Mouse (Mus musculus) cortical plate, adult 2 months (tissue): ENCODE data around the gene Gm49388. TPM values are rescaled to one million over a fixed set of nuclear protein-coding genes. Genes with fewer than 3 reads are reported as not detected.
"Not testable (repeated sequence)": the region's sequence is repeated elsewhere in the genome, so short reads cannot be mapped to it uniquely, and the experiment has no call there.

Experiments
- H3K27ac ChIP-seq: fragments of 200-500 bp; 2 replicates; pipeline ENCODE4 v1.5.1; 2012; ENCODE audit warnings: low read length, control low read depth, inconsistent platforms; ENCODE audit not compliant: insufficient read depth
- H3K4me1 ChIP-seq: fragments of 200-500 bp; 2 replicates; pipeline ENCODE4 v1.6.1; 2011; ENCODE audit warnings: low read length; ENCODE audit not compliant: control insufficient read depth, insufficient read depth
- H3K4me3 ChIP-seq: fragments of 200-500 bp; 2 replicates; pipeline ENCODE4 v1.5.1; 2011; ENCODE audit warnings: mild to moderate bottlenecking, low read length, control low read depth; ENCODE audit not compliant: insufficient read depth
- CTCF ChIP-seq: fragments of 200-500 bp; IDR thresholded peaks from 2 replicates; pipeline ENCODE4 v1.5.1; 2011; ENCODE audit warnings: mild to moderate bottlenecking, control low read depth, low read length; ENCODE audit not compliant: insufficient read depth; ENCODE audit errors: extremely low read depth
- POLR2A ChIP-seq: fragments of 200-500 bp; IDR thresholded peaks from 2 replicates; pipeline ENCODE4 v1.6.1; 2011; ENCODE audit warnings: mild to moderate bottlenecking, low read length, control low read depth; ENCODE audit not compliant: insufficient read depth; ENCODE audit errors: extremely low read depth
- polyA plus RNA-seq: library from polyadenylated mRNA; depleted of rRNA; stranded (reverse); fragments of >200 nt; gene quantifications from 2 replicates; pipeline ENCODE4 v1.2.3, GENCODE M21; 2012

Gm49388 gene
- polyA plus RNA-seq, 1 experiment = not detected

DNA sequence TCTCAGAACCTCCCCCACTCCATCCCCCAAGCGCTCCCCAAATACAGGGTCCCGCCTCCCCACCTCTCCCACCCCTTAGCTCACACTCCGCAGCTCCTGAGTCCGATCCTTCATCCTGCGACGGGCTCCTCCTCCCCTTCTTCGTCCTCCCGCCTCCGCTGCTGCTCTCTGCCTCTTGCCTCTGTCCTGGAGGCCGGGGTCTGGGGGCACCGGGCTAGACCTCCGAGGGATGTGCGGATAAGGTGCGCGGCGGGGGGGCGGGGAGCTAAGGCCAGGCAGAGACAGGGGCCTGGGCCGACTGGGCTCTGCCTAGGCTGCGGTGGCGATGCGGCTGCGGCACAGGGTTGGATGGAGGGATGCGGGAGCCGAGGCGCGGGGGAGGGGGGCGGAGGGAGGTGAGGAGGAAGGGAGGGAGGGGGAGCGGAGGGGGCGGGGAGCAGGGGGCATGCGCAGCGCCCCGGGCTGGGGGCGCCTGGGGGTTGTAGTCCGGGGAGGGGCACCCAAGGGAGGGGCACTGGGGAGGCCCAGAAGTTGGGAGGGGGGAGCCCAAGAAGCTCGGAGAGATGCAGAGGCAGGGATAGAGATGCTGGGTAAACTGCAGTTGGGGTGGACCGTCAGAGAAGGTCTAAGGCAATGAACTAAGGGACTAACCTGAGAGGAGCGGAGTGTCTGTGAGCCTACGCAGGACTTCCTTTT lies 38.9 kb downstream of the Gm49388 start, which contains the start of the genes Stx4a and Stx1b:
Gene Stx4a, plus strand, starts transcription at position 119 of the 696 bp plus-strand sequence.
Gene Stx1b, minus strand, starts transcription at position 374 of the 696 bp plus-strand sequence.
- H3K4me3 ChIP-seq = peak within 1 kb of the TSS; percentile 96
- no peaks in the 10 kb centered on the region for H3K4me1 ChIP-seq
- TF ChIP-seq CTCF (no peak), POLR2A (peak; percentile 33; the same call in 1 of the 2 replicates)
- H3K27ac ChIP-seq = peak within 1 kb of the TSS; percentile 79

DNA sequence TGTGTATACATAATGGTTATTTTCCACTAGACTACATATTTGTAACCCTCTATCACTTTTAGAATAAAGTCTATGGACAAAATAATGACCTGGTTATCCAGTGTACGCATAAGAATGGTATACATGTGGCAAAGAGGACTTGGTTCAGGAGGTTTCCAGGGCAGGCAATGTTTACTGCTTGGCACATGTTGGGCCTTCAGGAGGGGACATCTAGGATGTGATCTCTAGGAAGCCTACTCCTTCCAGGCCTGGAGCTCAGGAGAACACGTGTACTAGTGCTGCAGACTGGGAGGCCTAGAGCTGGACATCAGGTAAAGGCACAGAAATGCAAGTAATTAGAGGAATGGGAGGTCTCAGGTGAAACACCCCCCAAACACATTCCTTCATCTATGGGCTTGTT lies 50.1 kb downstream of the Gm49388 start:
- TF ChIP-seq CTCF (no peak), POLR2A (no peak)
- no peaks in the 10 kb centered on the region for H3K4me1 ChIP-seq

DNA sequence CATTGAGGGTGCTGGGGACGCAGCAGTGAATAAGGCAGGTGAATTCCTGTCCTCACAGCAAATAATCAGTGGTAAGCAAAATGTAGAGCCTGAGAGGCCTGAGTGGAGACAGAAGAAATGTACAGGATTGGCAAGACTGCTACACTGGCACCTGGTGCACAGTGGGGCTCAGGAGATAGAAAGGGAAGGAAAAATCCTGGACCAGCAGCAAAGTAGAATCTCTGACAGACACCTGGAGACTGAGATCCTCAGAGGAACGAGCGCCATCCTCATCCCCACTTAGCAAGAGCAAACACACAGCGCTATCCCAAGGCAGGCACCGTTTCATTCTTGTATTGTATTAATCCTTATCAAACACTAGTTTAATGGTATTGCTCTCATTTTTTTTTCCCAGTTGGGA lies 52.1 kb downstream of the Gm49388 start:
- Histone ChIP-seq H3K27ac (no peak overlapping the region), H3K4me3 (no peak overlapping the region), H3K4me1 (no peaks in the 10 kb centered on the region)
- TF ChIP-seq CTCF (no peak), POLR2A (no peak)

More for the DNA sequence above, 50.1 kb downstream of the Gm49388 start:
- Histone ChIP-seq H3K27ac (no peak overlapping the region), H3K4me3 (no peak overlapping the region)

DNA sequence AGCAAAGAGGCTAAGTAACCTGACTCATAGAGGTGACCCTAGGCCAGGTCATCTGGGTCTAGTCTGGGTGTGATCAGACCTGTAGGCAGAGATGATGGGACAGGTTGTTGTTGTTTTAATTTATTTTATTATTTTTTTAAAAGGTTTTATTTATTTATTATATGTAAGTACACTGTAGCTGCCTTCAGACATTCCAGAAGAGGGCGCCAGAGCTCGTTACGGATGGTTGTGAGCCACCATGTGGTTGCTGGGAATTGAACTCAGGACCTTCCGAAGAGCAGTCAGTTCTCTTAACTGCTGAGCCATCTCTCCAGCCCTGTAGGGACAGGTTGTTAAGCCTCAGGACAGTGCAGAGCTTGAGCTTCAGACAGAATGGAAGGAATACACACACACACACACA lies 52.5 kb downstream of the Gm49388 start:
- not testable (repeated sequence) for H3K4me1 ChIP-seq, H3K27ac ChIP-seq, H3K4me3 ChIP-seq

DNA sequence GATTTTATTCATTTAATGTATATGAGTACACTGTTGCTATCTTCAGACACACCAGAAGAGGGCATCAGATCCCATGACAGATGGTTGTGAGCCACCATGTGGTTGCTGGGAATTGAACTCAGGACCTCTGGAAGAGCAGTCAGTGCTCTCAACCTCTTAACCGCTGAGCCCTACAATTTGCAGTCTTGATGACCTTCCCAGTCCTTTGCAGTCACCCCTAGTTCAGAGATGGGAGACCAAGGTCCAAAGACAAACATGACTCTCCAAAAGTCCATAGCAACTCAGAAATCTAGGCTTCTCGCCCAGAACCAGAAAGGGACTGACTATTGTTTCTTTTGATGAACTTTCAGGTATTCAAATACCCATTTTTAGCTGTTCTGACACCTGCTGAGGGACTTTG lies 54.6 kb downstream of the Gm49388 start:
- H3K4me3 ChIP-seq, H3K27ac ChIP-seq, H3K4me1 ChIP-seq: not testable (repeated sequence)

DNA sequence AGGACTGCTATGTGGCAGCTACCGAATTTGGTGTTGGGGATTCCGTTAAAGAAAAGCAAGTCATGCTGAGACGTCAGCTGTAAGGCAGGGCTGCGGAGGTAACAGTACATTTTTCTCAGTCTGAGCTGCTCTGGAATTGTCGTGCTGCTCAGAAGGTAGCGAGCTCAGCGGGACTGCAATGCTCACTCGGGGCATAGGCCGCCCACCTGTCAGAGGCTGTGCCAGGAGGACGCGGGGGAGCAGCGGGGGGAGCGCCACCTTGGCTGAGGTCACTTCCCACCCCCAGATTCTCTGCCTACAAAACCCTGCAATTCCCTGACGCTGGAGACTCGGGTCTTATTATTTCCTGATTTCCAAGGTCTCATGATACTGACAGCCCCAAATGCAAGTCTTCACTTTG lies 55.5 kb downstream of the Gm49388 start:
- TF ChIP-seq POLR2A = peak; percentile 66
- TF ChIP-seq CTCF = no peak

DNA sequence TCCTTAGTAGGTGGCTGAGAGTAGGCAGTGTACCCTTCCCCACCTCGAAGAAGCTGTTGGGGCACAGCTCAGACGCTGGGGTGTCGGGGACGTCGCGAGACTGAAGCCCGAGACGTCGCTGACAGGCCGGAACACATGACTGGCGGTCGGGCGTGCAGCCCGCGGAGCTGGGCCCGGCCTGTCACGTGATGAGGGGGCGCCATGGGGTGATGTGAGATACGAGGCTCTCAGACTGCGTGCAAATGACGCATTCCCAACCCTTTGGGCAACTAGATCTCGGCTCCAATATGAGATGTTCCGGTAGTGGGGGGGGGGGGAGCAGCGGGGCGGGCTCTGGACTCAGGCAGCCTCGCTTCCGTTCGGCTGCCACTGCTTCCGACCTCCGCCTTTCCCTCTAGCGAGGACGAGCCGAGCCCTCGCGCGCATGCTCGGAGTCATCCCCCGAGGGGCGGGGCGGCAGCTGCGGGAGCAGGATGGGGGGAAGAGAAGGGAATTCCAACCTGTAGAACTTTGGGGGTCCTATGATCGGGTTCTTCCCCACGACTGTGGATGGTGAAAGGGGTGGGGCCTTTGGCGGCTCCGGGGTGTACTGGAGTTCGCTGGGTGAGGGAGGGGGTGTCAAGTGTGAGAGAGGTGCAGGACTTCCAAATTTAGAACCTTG lies 56.1 kb downstream of the Gm49388 start:
- peak overlapping the region; percentile 60 for H3K4me3 ChIP-seq
- H3K27ac ChIP-seq = peak overlapping the region; percentile 97
- TF ChIP-seq CTCF (no peak), POLR2A (peak; percentile 79)
- H3K4me1 ChIP-seq = no peaks in the 10 kb centered on the region; the same call in 1 of the 2 replicates

More for the DNA sequence above, 55.5 kb downstream of the Gm49388 start:
- Histone ChIP-seq H3K4me3 (peak overlapping the region; percentile 60), H3K4me1 (no peaks in the 10 kb centered on the region; the same call in 1 of the 2 replicates), H3K27ac (peak overlapping the region; percentile 97)

DNA sequence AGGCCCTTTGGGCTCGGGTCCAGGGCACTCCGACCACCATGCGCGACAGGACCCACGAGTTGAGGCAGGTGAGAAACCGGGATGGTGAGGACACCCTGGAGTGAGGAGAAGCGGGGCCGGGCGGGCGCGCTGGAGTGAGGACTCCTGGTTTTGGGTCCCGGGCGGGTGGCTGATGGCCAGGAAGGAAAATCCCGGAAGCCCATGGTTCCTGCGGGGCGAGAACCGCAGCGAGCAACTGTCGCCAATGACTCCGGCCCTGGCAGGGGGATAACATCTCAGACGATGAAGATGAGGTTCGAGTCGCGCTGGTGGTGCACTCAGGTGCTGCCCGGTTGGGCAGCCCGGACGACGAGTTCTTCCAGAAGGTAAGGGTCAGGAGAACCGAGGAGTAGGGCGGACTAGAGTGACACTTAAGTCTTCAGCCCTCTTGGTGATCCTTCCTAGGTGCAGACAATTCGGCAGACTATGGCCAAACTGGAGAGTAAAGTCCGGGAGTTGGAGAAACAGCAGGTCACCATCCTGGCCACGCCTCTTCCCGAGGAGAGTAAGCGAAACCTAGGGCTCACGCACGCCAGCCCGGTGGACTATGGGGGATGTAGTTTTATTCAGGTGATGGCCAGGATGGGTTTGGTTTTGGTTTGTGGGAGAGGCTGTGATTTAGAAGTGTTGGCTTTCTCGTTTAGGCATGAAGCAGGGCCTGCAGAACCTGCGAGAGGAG lies 56.8 kb downstream of the Gm49388 start:
- TF ChIP-seq CTCF (no peak), POLR2A (peak; percentile 76)
- peak overlapping the region; percentile 60 for H3K4me3 ChIP-seq

DNA sequence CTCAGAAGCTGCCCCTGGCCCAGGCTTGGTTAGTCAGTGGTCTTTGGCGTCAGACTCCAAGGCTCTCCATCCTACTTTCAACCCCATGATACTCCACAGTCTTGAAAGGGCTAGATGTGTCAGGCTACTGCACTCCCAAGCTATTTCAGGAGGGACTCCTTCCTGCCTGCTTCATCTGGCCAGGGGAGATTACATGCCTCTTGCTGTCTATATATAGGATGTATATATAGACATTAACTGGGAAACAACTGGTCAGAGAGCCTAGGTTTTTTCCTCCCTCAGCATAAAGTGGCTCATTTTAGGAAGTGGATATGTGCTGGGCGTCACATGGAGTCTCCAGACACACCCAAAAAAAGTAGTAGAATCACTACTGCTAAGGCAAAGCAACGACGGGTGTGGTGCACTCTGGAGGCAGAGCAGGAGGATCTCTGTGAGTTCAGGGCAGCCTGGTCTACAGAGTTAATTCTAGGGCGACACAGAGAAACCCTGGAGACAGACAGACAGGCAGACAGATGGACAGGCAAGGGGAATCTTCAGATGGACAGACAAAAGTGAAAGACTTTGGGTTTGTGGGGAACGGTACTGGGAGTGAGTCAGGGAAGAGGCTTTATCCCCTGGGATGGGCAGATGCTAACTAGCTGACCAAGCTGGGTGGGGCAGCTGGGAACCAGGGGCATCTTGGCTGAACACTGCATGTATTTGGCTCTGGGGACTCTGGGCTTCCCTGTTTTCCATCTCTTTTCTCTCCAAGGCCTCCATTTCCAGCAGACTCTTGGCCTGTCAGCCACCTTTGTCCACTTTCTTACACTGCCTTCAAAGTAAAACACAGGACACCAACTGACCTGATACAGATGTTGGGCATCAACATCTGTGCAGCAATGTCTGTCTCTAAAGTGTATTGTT lies 64.8 kb downstream of the Gm49388 start:
- Histone ChIP-seq H3K27ac (no peak overlapping the region), H3K4me3 (no peak overlapping the region), H3K4me1 (no peaks in the 10 kb centered on the region)
- TF ChIP-seq POLR2A (no peak), CTCF (no peak)

More for the DNA sequence above, 56.8 kb downstream of the Gm49388 start:
- Histone ChIP-seq H3K4me1 (no peaks in the 10 kb centered on the region; the same call in 1 of the 2 replicates), H3K27ac (peak overlapping the region; percentile 77)
